Mouse (Mus musculus) heart, embryonic 12.5 days (tissue): ENCODE data around the gene Fyb. TPM values are rescaled to one million over a fixed set of nuclear protein-coding genes. Genes with fewer than 3 reads are reported as not detected.
"Not testable (repeated sequence)": the region's sequence is repeated elsewhere in the genome, so short reads cannot be mapped to it uniquely, and the experiment has no call there.

Experiments used
- ATAC-seq: fragments of 200-750 bp; cut with Nextera tagmentation; 2 replicates; pipeline ENCODE4 v1.8.0; 2017; ENCODE audit warnings: moderate TSS enrichment, moderate library complexity; ENCODE audit not compliant: insufficient number of reproducible peaks, low FRiP score
- H3K27ac ChIP-seq: fragments of 300-500 bp; sonication (generic); 2 replicates; pipeline ENCODE4 v1.5.1; 2016; ENCODE audit warnings: mild to moderate bottlenecking, moderate library complexity; ENCODE audit not compliant: poor library complexity, severe bottlenecking
- H3K27me3 ChIP-seq: fragments of 300-500 bp; sonication (generic); replicated peaks from 2 replicates; pipeline ENCODE4 v1.6.1; 2016; ENCODE audit warnings: mild to moderate bottlenecking, moderate library complexity
- H3K36me3 ChIP-seq: fragments of 300-500 bp; sonication (generic); 2 replicates; pipeline ENCODE4 v1.6.1; 2016; ENCODE audit warnings: mild to moderate bottlenecking, moderate library complexity
- H3K4me1 ChIP-seq: fragments of 300-500 bp; sonication (generic); replicated peaks from 2 replicates; pipeline ENCODE4 v1.6.1; 2016; ENCODE audit warnings: mild to moderate bottlenecking
- H3K4me2 ChIP-seq: fragments of 300-500 bp; sonication (generic); 2 replicates; pipeline ENCODE4 v1.6.1; 2016; ENCODE audit warnings: mild to moderate bottlenecking, moderate library complexity
- H3K4me3 ChIP-seq: fragments of 300-500 bp; sonication (generic); 2 replicates; pipeline ENCODE4 v1.5.1; 2016; ENCODE audit warnings: mild to moderate bottlenecking
- H3K9ac ChIP-seq: fragments of 300-500 bp; sonication (generic); 2 replicates; pipeline ENCODE4 v1.6.1; 2016; ENCODE audit warnings: mild to moderate bottlenecking, moderate library complexity
- H3K9me3 ChIP-seq: fragments of 300-500 bp; sonication (generic); replicated peaks from 2 replicates; pipeline ENCODE4 v1.6.1; 2016; ENCODE audit warnings: mild to moderate bottlenecking, moderate library complexity
- WGBS: fragments of 180-500 bp; shearing (Covaris S2); methylation state at CpG from one replicate; pipeline ENCODE4 v1.1.7; 2016; 5-methylcytosine and 5-hydroxymethylcytosine counted together
- polyA plus RNA-seq: library from polyadenylated mRNA; unstranded; fragments of >200 nt; fragmentation: Nextera tagmentation; extraction: Ambion mirVana; gene quantifications from 2 replicates; pipeline ENCODE4 v1.2.1, GENCODE M21; 2016

Gene Fyb
- polyA plus RNA-seq, 1 experiment from 2014 or later, result 4.3 TPM

- ATAC-seq, result no peak
- no peaks in the 10 kb centered on the region for H3K27me3 ChIP-seq
- no peak overlapping the region for H3K4me3 ChIP-seq
- peaks cover 2% of the 10 kb centered on the region for H3K4me1 ChIP-seq
- H3K27ac ChIP-seq, result no peak overlapping the region
- H3K4me2 ChIP-seq, result peak overlapping the region; percentile 16; the same call in 1 of the 2 replicates
- H3K9ac ChIP-seq, result no peak overlapping the region
- no peaks in the 10 kb centered on the region for H3K36me3 ChIP-seq
- H3K9me3 ChIP-seq, result no peaks in the 10 kb centered on the region
- WGBS, result 57% methylated on average over 15 of the region's 15 CpGs
Measured at GRCm38 (mm10) chr15:6579194-6579768, 56.6 kb downstream of the Fyb start.

DNA sequence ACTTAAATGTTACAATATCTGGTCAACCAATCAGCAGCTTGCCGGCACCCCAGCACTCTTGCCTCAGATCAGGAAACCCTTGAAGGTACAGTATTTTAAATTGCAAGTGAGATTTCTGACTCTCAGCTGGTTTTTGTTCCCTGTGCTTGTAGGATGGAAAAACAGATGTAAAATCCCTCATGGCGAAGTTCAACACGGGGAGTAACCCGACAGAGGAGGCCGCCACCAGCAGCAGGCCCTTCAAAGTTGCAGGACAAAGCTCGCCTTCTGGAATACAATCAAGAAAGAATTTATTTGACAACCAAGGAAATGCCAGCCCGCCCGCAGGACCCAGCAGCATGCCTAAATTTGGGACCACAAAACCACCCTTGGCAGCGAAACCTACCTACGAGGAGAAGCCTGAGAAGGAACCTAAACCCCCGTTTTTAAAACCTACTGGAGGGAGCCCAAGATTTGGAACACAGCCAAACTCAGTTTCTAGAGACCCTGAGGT is 57.2 kb downstream of the Fyb start:
- Histone ChIP-seq H3K4me2 (no peak overlapping the region), H3K4me3 (no peak overlapping the region), H3K4me1 (peaks cover 2% of the 10 kb centered on the region; the same call in 1 of the 2 replicates), H3K9ac (no peak overlapping the region), H3K9me3 (no peaks in the 10 kb centered on the region), H3K27ac (no peak overlapping the region), H3K36me3 (no peaks in the 10 kb centered on the region), H3K27me3 (no peaks in the 10 kb centered on the region)
- 77% methylated on average over 11 of the region's 11 CpGs for WGBS
- no peak for ATAC-seq

GRCm38 (mm10) chr15:6584645-6585044 is 62.0 kb downstream of the Fyb start:
- Histone ChIP-seq H3K9ac (no peak overlapping the region), H3K4me3 (no peak overlapping the region), H3K4me1 (peaks cover 7% of the 10 kb centered on the region; the same call in 1 of the 2 replicates), H3K27ac (no peak overlapping the region), H3K4me2 (no peak overlapping the region), H3K36me3 (no peaks in the 10 kb centered on the region), H3K27me3 (no peaks in the 10 kb centered on the region), H3K9me3 (no peaks in the 10 kb centered on the region)
- ATAC-seq, result no peak
- 28% methylated on average over 4 of the region's 4 CpGs for WGBS

- not testable (repeated sequence) for H3K4me1 ChIP-seq, ATAC-seq, H3K36me3 ChIP-seq, H3K4me2 ChIP-seq, H3K27ac ChIP-seq, H3K9me3 ChIP-seq, H3K4me3 ChIP-seq, H3K9ac ChIP-seq, H3K27me3 ChIP-seq
- 64% methylated on average over 7 of the region's 7 CpGs for WGBS
Measured at GRCm38 (mm10) chr15:6586351-6586750, 63.7 kb downstream of the Fyb start.

DNA sequence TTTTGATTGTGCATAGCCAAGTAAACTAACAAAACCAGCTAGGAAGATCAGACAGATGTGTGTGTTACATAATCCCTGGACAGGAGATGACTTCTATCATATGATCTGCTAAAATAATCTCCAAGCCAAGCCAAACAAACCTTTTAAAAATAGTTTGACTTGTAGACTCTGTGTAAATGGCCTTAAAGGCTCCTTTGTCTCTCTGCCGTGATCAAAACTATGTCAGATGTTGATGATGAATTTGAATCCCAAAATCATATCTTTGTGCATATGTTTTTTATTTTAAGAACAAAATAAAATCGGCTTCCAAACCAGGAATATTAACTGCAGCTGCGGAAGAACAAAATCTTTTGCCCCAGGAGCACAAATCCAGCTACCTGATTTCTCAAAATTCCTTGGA is 64.9 kb downstream of the Fyb start:
- Histone ChIP-seq H3K4me1 (peaks cover 7% of the 10 kb centered on the region; the same call in 1 of the 2 replicates), H3K9me3 (no peaks in the 10 kb centered on the region), H3K9ac (no peak overlapping the region), H3K27me3 (no peaks in the 10 kb centered on the region), H3K36me3 (no peaks in the 10 kb centered on the region), H3K4me2 (no peak overlapping the region), H3K4me3 (no peak overlapping the region), H3K27ac (no peak overlapping the region)
- 76% methylated on average over 3 of the region's 3 CpGs for WGBS
- ATAC-seq, result no peak

GRCm38 (mm10) chr15:6588192-6588591 is 65.5 kb downstream of the Fyb start:
- no peak for ATAC-seq
- WGBS, result 58% methylated on average over 7 of the region's 7 CpGs
- H3K36me3 ChIP-seq, result no peaks in the 10 kb centered on the region
- no peak overlapping the region for H3K9ac ChIP-seq
- H3K4me2 ChIP-seq, result no peak overlapping the region
- no peak overlapping the region for H3K27ac ChIP-seq
- H3K4me3 ChIP-seq, result no peak overlapping the region
- no peaks in the 10 kb centered on the region for H3K27me3 ChIP-seq
- H3K9me3 ChIP-seq, result no peaks in the 10 kb centered on the region
- H3K4me1 ChIP-seq, result peaks cover 7% of the 10 kb centered on the region; the same call in 1 of the 2 replicates

GRCm38 (mm10) chr15:6590846-6591451 is 68.3 kb downstream of the Fyb start:
- H3K9ac ChIP-seq, result no peak overlapping the region
- H3K4me1 ChIP-seq, result no peaks in the 10 kb centered on the region
- no peaks in the 10 kb centered on the region for H3K9me3 ChIP-seq
- no peak overlapping the region for H3K4me3 ChIP-seq
- no peaks in the 10 kb centered on the region for H3K36me3 ChIP-seq
- ATAC-seq, result no peak
- no peak overlapping the region for H3K4me2 ChIP-seq
- H3K27ac ChIP-seq, result no peak overlapping the region
- WGBS, result 76% methylated on average over 4 of the region's 4 CpGs
- no peaks in the 10 kb centered on the region for H3K27me3 ChIP-seq

DNA sequence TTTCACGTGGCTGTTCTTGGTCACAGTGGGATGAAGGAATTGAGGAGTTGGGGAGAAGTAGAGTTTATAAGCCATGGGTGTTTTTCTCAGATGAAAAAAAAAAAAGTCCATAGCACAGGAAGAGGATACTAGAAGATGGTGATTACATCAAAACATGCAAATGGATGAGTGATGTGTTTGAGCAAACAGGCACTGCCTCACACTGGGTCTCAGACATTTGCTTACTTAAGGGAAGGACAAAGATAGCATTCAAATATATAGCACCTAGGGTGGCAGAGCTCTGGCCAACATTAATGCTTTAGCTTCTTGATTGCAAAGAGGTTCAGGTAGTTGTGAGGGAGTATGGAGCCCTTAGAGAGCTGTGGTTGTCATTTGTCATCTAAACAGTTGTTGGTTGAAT is 68.9 kb downstream of the Fyb start:
- Histone ChIP-seq H3K4me2 (no peak overlapping the region), H3K9me3 (no peaks in the 10 kb centered on the region), H3K9ac (no peak overlapping the region), H3K36me3 (no peaks in the 10 kb centered on the region), H3K4me1 (no peaks in the 10 kb centered on the region), H3K4me3 (no peak overlapping the region), H3K27ac (no peak overlapping the region), H3K27me3 (no peaks in the 10 kb centered on the region)
- 48% methylated on average over 1 of the region's 1 CpGs for WGBS
- ATAC-seq, result no peak

DNA sequence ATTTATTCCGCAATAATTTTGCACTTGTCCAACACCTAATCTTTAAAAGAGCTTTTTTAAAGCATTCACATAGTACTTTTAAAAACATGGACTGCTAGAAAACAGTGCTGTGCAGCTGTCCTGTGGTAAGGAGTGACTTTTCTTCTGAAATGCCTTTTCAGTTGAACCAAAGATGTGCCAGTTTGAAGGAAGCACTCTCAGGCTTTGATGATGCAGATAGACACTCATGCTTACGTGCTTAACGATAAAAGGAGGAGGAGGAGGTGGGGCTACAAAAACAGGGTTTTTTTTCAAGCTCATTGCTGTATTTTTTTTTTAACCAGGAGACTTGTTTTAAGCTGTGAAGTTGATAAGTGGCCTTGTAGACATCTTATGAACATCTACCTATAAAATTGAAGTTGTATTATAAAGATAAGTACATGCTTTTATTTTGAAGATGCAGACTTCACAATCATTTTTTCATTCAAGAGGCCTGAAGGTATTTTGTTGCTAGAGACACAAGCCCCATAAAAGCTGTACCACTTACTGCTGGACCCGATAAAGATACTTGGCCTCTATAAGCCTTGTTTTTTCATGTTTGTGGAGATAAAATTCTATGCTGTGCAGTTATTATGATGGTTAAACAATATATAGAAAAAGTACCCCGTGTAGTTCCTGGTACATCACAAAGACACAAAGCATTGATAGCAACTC is 70.1 kb downstream of the Fyb start:
- ATAC-seq, result no peak
- Histone ChIP-seq H3K9me3 (no peaks in the 10 kb centered on the region), H3K27ac (no peak overlapping the region), H3K9ac (no peak overlapping the region), H3K27me3 (no peaks in the 10 kb centered on the region), H3K4me2 (no peak overlapping the region), H3K36me3 (no peaks in the 10 kb centered on the region), H3K4me1 (no peaks in the 10 kb centered on the region), H3K4me3 (no peak overlapping the region)
- 71% methylated on average over 5 of the region's 5 CpGs for WGBS

DNA sequence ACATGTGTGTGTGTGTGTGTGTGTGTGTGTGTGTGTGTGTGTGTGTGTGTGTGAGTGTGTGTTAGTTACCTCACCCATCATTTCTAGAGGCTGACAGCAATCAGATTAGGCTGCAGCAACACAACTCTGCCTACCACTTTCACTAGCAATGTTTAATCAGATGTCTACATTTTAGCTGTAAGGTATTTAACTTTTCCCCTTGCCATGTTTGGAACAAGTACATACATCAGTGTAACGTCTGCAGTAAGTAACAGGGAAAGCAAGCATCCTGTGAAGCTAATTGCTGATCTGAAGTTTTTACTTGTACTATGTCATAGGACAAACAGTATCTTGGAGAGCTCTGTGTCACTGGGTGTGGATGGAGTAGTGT is 70.6 kb downstream of the Fyb start:
- Histone ChIP-seq H3K9ac (no peak overlapping the region), H3K9me3 (no peaks in the 10 kb centered on the region), H3K4me2 (no peak overlapping the region), H3K36me3 (no peaks in the 10 kb centered on the region), H3K27me3 (no peaks in the 10 kb centered on the region), H3K4me1 (no peaks in the 10 kb centered on the region), H3K4me3 (no peak overlapping the region), H3K27ac (no peak overlapping the region)
- WGBS, result 68% methylated on average over 1 of the region's 1 CpGs
- ATAC-seq, result no peak

- Histone ChIP-seq H3K27ac (no peak overlapping the region), H3K4me2 (no peak overlapping the region), H3K36me3 (no peaks in the 10 kb centered on the region), H3K27me3 (no peaks in the 10 kb centered on the region), H3K9ac (no peak overlapping the region), H3K4me1 (no peaks in the 10 kb centered on the region), H3K4me3 (no peak overlapping the region), H3K9me3 (no peaks in the 10 kb centered on the region)
- no peak for ATAC-seq
- WGBS, result 63% methylated on average over 3 of the region's 3 CpGs
Measured at GRCm38 (mm10) chr15:6598626-6599025, 76.0 kb downstream of the Fyb start.
